Mouse (Mus musculus) neural tube, embryonic 10.5 days (tissue): ENCODE data around the gene Lrrc3c.
"Not testable (repeated sequence)": the region's sequence is repeated elsewhere in the genome, so short reads cannot be mapped to it uniquely, and the experiment has no call there.

Experiments
- DNase-seq: peaks from one replicate; pipeline ENCODE4 v3.0.0-alpha.2; 2017; ENCODE audit warnings: low spot score; ENCODE audit errors: extremely low spot score

The Lrrc3c gene

GRCm38 (mm10) chr11:98586087-98586891 lies 11.8 kb upstream of the Lrrc3c start:
- DNase-seq: no peak

DNA sequence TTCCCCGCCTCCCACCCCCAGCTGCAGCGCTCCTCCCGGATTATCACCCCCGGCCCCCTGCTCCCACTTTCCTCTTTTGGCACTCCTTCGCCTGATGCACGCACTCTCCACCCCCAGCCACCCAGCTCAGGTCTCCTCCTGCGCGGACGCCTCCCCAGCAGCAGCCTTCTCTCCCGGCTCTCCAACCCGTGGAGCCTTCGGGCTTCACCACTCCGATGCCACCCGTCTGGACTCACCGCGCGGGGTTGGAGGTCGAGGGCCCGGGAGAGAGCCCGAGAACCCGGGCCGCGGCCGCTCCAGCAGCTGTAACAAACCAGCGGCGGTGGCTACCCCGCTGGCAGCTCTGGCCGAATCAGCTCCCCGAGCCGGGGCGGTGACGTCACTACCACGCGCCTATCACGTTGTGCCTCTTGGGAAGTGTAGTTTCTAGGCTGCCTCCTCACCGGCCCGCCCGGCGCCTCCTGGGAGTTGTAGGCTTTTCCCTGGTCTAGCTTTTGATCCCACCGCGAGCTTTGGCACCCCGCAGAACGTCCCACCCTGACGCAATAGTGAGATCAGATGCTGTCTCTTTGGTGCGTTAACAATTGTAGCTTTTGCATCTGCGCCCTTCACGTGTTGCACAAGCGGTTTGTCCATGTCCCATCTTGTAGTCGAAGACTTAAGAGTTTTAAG lies 11.1 kb upstream of the Lrrc3c start, which contains the start of gene Ormdl3:
TSS of gene Ormdl3 (minus strand) at position 477 of the 672 bp plus-strand sequence.
- peak; percentile 99 for DNase-seq

DNA sequence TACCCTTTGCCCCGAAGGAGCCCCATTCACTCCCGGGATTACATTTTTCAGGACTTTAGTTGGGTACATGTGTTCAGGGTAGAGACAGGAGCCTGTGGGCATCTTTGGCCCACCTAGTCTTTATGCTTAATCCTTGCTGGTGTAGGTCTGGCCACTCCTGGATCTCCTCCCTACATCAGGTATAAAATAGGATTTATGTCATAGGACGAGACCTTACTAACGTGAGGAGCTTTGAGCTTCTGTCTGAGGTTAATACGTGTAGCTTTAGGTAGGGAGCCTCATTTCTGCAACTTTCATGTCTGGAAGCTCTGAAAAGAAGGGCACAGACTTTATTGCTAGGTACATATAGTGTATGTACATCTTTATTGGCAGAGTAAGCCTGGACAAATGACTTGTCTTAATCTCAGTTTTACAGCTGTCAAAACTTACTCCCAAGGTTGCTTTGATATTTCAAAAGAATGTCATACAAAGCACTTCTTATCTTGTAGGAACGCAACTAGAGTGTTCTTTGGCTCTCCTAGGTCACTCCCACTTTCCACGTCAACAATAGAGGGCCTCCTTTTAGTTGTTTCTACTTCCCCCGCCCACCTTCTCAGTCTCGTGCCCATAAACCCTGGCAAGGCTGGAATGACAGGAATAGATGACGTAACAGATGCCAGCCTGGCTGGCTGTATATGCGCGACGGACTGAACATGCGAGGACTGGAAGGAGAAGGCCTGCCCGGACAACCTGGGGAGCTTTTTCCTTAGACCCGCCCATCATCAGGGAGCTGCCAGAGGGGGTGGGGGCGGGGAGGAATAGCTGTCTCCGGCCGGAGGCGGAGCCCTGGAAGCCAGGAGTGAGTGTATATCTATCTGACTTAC lies 10.2 kb upstream of the Lrrc3c start:
- peak; percentile 60 for DNase-seq

- no peak for DNase-seq
These were observed 9.2 kb upstream of the Lrrc3c start for GRCm38 (mm10) chr11:98588833-98589281.

DNA sequence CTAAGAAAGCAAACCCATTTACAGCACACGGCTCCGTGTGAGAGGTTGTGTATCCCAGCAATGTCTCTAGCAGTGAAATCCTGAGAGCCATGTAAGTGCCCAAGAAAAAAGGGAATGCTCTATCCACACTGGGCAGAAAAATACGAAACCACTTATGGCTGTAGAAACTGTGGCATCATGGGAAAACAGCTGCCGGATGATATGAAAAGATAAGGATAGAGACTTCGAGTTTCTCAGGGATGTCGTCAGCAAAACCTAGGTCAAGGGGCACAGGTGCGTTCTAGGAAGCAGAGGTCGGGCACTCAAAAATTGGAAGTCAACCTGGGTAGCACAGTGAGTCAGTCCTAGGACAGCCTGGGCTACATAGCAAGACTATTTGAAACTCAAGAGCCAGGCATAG lies 8.8 kb upstream of the Lrrc3c start:
- DNase-seq: no peak

- no peak for DNase-seq
These were observed 7.3 kb upstream of the Lrrc3c start for GRCm38 (mm10) chr11:98590548-98591445.

DNA sequence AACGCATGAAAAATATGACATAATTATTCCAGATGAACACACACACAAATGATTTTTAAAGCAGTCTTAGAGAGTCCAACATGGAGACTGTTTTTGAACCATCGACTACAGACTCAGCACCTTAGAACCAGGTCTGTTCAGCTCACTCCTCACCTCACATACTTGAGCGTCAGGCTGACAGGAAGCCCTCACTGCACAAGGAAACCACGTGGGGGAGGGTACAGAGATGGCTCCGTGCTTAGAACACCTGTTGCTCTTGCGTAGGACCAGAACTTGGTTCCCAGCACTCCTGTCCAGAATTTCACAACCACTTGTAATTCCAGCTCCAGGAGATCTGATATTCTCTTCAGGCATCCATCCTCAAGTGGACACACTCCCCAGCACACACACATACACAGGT lies 3.1 kb upstream of the Lrrc3c start:
- DNase-seq: no peak

GRCm38 (mm10) chr11:98595473-98595872 lies 2.6 kb upstream of the Lrrc3c start:
- DNase-seq: no peak

DNA sequence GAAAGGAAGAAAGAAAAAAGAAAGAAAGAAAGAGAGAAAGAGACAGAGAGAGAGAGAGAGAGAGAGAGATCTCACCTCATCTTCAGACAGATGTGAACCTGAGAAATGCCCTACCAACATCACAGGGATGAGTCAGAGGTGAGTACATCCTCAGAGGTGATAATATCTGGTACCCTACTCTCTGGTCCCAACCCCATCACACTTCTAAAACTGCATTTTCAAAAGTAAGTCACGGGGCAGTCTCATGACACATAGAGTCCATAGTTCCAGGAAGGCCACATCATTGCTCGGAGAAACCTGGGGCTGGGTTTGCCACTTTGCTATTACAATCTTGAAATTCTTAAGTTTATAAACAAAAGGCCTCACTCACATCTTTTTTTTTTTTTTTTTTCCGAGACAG lies 2.1 kb upstream of the Lrrc3c start:
- DNase-seq: no peak

GRCm38 (mm10) chr11:98597363-98597762 lies 728 bp upstream of the Lrrc3c start:
- peak; percentile 58 for DNase-seq

DNA sequence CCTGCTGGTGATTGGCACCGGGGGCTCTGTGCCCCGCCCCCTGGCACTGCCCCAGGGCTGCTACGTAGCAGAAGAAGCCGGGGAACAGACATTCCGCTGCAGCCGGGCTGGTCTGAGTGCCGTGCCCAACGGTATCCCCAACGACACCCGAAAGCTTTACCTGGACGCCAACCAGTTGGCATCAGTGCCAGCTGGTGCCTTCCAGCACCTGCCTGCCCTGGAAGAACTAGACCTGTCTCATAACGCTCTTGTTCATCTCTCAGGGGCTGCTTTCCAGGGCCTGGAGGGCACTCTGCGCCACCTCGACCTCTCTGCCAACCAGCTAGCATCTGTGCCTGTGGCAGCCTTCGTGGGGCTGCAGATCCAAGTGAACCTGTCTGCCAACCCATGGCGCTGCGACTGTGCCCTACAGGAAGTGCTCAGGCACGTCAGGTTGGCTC lies 780 bp downstream of the Lrrc3c start:
- no peak for DNase-seq

- no peak for DNase-seq
These were observed 1.2 kb downstream of the Lrrc3c start for GRCm38 (mm10) chr11:98599291-98599690.

GRCm38 (mm10) chr11:98602090-98602690 lies 4.1 kb downstream of the Lrrc3c start:
- peak; percentile 56 for DNase-seq

DNA sequence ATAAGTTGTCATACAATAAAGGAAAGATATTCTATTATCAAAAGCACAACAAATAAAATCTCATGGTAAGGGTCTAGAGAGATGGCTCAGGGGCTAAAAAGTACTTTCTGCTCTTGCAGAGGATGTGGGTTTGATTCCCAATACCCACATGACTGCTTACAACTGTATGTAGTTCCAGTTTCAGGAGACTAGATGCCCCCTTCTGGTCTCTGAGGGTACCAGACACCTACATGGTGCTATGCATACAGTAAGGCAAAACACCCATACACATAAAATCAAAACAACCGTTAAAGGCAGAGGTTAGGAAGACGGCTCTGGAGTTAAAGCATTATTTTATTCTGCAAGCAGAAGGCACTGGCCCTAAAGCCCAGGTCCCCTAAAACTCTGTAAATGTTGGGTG lies 5.9 kb downstream of the Lrrc3c start:
- DNase-seq: no peak

DNA sequence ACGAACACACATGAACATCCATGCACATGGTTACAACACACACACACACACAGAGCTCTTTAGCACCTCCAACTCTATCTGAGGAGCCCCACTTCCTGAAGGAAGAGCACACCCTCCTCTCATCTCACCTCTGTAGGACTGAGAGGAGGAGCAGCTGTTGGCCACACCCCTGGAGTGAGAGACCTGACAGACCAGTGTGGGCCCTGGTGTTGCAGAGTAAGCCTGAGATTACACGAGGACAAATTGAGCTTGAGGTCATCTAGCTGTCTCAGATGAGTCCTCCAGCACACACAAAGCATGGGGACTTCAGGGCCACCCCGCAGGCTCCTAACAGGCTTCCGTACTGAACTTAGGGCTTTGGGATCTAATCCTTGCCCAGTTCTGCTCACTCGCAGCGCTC lies 6.8 kb downstream of the Lrrc3c start:
- not testable (repeated sequence) for DNase-seq

GRCm38 (mm10) chr11:98606763-98607162 lies 8.7 kb downstream of the Lrrc3c start:
- no peak for DNase-seq

GRCm38 (mm10) chr11:98620791-98621190 lies 22.7 kb downstream of the Lrrc3c start:
- no peak for DNase-seq

DNA sequence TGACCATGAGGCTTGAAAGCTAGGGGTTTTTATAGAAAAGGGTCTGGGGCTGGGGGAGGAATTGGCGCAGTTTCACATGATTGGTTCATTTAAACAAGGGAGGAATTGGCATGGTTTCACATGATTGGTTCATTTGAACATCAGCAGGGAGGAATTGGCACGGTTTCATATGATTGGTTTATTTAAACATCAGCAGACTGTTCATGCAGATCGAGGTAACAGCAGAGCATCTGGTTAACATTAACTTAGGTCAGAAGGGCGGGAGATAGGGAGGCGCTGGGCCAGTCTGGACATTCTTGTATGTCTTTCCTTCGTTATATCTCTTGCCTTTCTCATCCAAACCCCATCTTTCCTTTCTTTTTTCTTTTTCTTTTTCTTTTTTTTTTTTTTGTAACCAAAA lies 25.9 kb downstream of the Lrrc3c start:
- DNase-seq: not testable (repeated sequence)

DNA sequence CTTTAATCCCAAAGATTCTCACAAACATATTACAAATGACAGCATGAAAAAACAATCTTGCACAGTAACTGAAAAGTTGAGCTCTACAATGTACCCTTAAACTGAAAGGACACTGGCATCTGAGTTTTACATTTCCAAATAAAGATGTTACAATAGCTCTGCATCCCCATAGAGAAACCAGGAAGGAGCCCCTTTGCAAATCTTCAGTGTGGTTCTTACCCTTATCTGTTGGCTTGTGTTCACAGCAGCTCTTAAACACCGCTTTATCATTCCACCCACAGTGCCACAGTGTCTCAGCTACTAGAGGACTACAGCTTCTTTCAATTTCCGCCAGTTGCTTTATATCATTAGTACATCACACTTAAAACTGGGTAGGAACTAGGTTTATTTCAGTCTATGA lies 26.3 kb downstream of the Lrrc3c start:
- DNase-seq: not testable (repeated sequence)
